Mouse (Mus musculus): ENCODE data around the gene Tspan31. TPM values are rescaled to one million over a fixed set of nuclear protein-coding genes. Genes with fewer than 3 reads are reported as not detected.

Gene Tspan31
- total and polyA plus RNA-seq, 3 experiments: 57.2 to 63.1 TPM; not detected in 1

DNA sequence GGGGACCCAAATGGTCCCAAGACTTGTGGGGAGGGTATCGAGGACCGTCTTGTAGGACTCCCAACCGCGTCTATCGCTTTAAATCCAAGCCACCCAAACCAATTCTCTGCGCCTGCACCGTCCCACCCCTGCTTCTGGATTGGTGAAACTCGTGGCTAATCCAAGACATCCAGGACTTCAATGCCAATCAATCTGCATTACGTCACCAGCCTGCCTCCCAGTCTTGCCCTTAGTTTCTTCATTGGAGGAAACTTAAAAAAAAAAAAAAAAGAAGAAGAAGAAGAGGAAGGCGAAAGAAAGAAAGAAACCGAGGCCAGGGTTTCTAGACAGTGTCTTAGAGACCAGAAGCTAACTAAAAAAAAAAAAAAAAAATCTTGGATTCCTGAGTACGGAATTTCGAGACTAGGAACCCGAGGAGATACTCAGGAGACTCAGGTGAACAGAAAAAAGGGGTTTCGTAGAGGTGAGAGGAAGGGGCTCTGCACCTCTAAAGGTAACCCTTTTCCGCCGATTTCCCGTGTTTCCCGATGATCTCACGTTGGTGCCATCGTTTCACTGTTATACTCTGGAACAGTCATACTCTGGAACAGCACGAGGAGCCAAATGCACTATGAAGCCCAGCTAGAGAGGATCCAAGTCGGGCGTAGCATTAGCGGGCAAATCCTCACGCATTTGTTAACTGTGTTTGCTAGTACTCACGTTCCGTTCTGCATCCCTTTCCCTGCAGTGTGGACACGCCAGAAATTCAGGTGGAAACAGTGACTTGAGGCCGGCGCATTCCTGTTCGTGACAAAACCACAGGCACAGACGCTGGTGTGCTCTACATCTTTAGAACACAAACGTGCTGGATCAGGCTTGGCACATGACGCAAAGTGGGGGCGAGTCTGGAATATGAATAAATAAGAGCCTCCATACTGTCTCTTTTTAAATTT, at the start of gene Tspan31 (continued):
- TF ChIP-seq MAZ (IDR thresholded peaks at IDR 0.05; ENCODE audit: low read depth, low read length): peak; percentile 59
- peak; percentile 38; the same call in 1 of the 2 replicates for TF ChIP-seq TCF12 (IDR thresholded peaks at IDR 0.05; ENCODE audit: low read depth, low read length)
- TF ChIP-seq EP300 (IDR thresholded peaks at IDR 0.05; ENCODE audit: low read depth in 1 of 2, low read length in 2 of 2): no peak
- peak; percentile 80 for TF ChIP-seq HCFC1 (IDR thresholded peaks at IDR 0.05; ENCODE audit: low read depth, low read length)
- no peak for TF ChIP-seq CTCF (IDR thresholded peaks at IDR 0.05 in 2 of 3, conservative IDR thresholded peaks at IDR 0.05 in 1 of 3; ENCODE audit: control insufficient read depth in 1 of 3, insufficient read depth in 1 of 3, low read depth in 2 of 3, low read length in 3 of 3, poor library complexity in 1 of 3, severe bottlenecking in 1 of 3)

DNA sequence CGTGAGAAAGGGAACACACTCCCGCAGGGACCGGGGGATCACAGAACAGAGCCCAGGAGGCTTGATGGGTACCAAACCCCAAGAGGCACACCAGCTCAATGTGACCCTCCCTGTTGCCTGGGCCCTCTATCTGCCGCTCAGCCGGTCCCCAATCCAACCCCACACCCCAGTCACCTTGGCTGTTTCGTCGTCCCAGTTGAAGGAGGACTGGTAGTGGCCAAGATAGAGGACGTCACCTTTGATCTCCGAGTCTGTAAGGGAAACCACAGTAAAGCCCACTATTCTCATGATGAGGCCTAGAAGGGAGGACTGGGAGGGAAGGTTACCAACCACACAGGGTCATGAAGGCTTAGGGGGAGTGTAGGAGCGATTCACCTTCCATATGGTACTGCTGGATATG, 49.2 kb upstream of the Tspan31 start:
- Histone ChIP-seq H3K27me3 (ENCODE audit: control insufficient read depth in 1 of 2, insufficient read depth in 2 of 2, low read length in 2 of 2) (no peaks in the 10 kb centered on the region), H3K4me3 (ENCODE audit: control insufficient read depth in 1 of 2, insufficient read depth in 1 of 2, low read depth in 2 of 2, low read length in 2 of 2) (no peak overlapping the region), H3K9me3 (replicated peaks; ENCODE audit: insufficient read depth, low read length) (no peaks in the 10 kb centered on the region), H3K4me1 (ENCODE audit: control insufficient read depth in 1 of 2, insufficient read depth in 2 of 2, low read length in 2 of 2) (peaks cover 3 to 4% of the 10 kb centered on the region in 2 experiments; a peak in 2 of 4 replicates), H3K27ac (ENCODE audit: control insufficient read depth, low read depth, low read length) (no peak overlapping the region), H3K36me3 (ENCODE audit: control insufficient read depth in 1 of 2, insufficient read depth in 2 of 2, low read length in 2 of 2) (peaks cover 0 to 3% of the 10 kb centered on the region in 2 experiments; a peak in 2 of 4 replicates), H3K9ac (ENCODE audit: control insufficient read depth, low read depth, low read length, poor library complexity, severe bottlenecking) (no peak overlapping the region), H3K79me2 (ENCODE audit: control insufficient read depth, insufficient read depth, low read length, poor library complexity) (peaks cover 7% of the 10 kb centered on the region)
- DNase-seq (ENCODE audit: low read depth, low spot score): no peak
- no peak for TF ChIP-seq NELFE (IDR thresholded peaks at IDR 0.05; ENCODE audit: low read depth, low read length)
- TF ChIP-seq ETS1 (IDR thresholded peaks at IDR 0.05; ENCODE audit: low read depth, low read length): no peak
- TF ChIP-seq E2F4 (IDR thresholded peaks at IDR 0.05; ENCODE audit: borderline replicate concordance, low read depth, low read length): no peak
- no peak for TF ChIP-seq NRF1 (IDR thresholded peaks at IDR 0.05; ENCODE audit: insufficient read depth, low read depth, low read length, poor library complexity, severe bottlenecking)
- no peak for TF ChIP-seq CHD1 (IDR thresholded peaks at IDR 0.05; ENCODE audit: low read depth, low read length)
- no peak for TF ChIP-seq TBP (IDR thresholded peaks at IDR 0.05; ENCODE audit: low read depth, low read length)
- TF ChIP-seq SIN3A (IDR thresholded peaks at IDR 0.05; ENCODE audit: low read length): no peak
- TF ChIP-seq USF2 (IDR thresholded peaks at IDR 0.05; ENCODE audit: borderline replicate concordance in 1 of 2, insufficient read depth in 1 of 2, low read depth in 1 of 2, low read length in 2 of 2): no peak
- no peak for TF ChIP-seq ZC3H11A (IDR thresholded peaks at IDR 0.05; ENCODE audit: low read depth, low read length)
- no peak for TF ChIP-seq RCOR1 (IDR thresholded peaks at IDR 0.05; ENCODE audit: low read depth, low read length)
- no peak for TF ChIP-seq ZNF384 (IDR thresholded peaks at IDR 0.05; ENCODE audit: low read depth, low read length)
- no peak for TF ChIP-seq TAL1 (IDR thresholded peaks at IDR 0.05; ENCODE audit: low read length)
- TF ChIP-seq EP300 (IDR thresholded peaks at IDR 0.05; ENCODE audit: low read depth in 1 of 2, low read length in 2 of 2): no peak
- TF ChIP-seq MAX (IDR thresholded peaks at IDR 0.05; ENCODE audit: low read length): no peak
- no peak for TF ChIP-seq SMC3 (IDR thresholded peaks at IDR 0.05; ENCODE audit: low read depth, low read length)
- TF ChIP-seq POLR2A (IDR thresholded peaks at IDR 0.05; ENCODE audit: control insufficient read depth in 1 of 2, insufficient read depth in 1 of 2, low read depth in 1 of 2, low read length in 2 of 2, poor library complexity in 1 of 2): no peak
- TF ChIP-seq USF1 (IDR thresholded peaks at IDR 0.05; ENCODE audit: low read depth, low read length): no peak
- no peak for TF ChIP-seq MAZ (IDR thresholded peaks at IDR 0.05; ENCODE audit: low read depth, low read length)
- no peak for TF ChIP-seq RAD21 (IDR thresholded peaks at IDR 0.05; ENCODE audit: low read depth, low read length)
